Mouse (Mus musculus): ENCODE results near the gene Vrk3. TPM values are rescaled to one million over a fixed set of nuclear protein-coding genes. Genes with fewer than 3 reads are reported as not detected.

Vrk3 gene
- polyA plus RNA-seq, 2 experiments, result 20.4 to 22.2 TPM

DNA sequence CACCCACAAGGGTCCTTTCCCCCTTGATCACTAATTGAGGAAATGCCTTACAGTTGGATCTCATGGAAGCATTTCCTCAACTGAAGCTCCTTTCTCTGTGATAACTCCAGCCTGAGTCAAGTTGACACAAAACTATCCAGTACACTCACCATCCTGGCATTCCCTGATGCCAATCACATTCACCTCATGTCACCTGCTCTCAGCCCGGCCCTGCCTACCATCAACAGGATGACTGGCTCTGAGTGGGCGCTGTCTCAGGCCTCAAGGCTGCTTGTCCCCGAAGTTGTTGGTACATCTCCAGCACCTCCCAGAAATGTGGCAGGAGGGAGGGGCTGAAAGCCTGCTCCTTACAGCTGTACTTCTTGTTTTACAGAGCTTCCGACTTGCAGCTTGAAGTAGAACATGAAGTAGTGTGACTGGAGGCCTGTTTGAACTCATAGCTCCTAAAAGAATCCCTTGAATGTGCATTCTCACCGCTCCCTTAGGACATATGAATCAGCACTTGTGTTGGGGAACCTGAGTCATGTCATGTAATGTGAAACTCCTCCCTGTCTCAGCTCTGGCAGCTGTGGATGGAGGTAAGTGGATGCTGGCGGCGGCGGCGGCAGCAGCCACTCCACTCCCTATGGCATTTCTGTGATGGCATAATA, 28.8 kb downstream of the Vrk3 start:
- Histone ChIP-seq H3K9me3 (ENCODE audit: control insufficient read depth, low read length) (no peaks in the 10 kb centered on the region), H3K9ac (replicated peaks) (0 out of 2 replicates have a peak overlapping the region, but pooled peaks have one; percentile 12), H3K4me2 (ENCODE audit: low read depth) (peak overlapping the region; percentile 39; the same call in 1 of the 2 replicates), H3K4me3 (ENCODE audit: insufficient read depth in 1 of 2, low read depth in 2 of 2, low read length in 2 of 2) (peak overlapping the region in 1 of 2 experiments; percentile 35; a peak in 2 of 4 replicates), H3K27ac (peak overlapping the region; percentile 80), H3K36me3 (replicated peaks; ENCODE audit: control insufficient read depth, insufficient read depth, low read depth) (no peaks in the 10 kb centered on the region; the same call in none of the 2 replicates), H3K4me1 (replicated peaks; ENCODE audit: control insufficient read depth in 2 of 2, insufficient read depth in 2 of 2, low read length in 1 of 2) (peaks cover 20 to 32% of the 10 kb centered on the region in 2 experiments), H3K27me3 (ENCODE audit: control insufficient read depth, insufficient read depth, low read length) (no peaks in the 10 kb centered on the region)
- peak; percentile 44 for ATAC-seq (ENCODE audit: insufficient read depth)
- DNase-seq (ENCODE audit: low read depth in 3 of 3, low spot score in 3 of 3), result peak; percentile 20 to 56 (median 33)
- TF ChIP-seq CTCF (IDR thresholded peaks at IDR 0.05; ENCODE audit: low read depth), result no peak
- TF ChIP-seq EP300 (IDR thresholded peaks at IDR 0.05; ENCODE audit: low read depth), result no peak
- whole genome bisulfite sequencing (ENCODE audit: insufficient replicate concordance), result 83% methylated on average over 9 of the region's 9 CpGs

DNA sequence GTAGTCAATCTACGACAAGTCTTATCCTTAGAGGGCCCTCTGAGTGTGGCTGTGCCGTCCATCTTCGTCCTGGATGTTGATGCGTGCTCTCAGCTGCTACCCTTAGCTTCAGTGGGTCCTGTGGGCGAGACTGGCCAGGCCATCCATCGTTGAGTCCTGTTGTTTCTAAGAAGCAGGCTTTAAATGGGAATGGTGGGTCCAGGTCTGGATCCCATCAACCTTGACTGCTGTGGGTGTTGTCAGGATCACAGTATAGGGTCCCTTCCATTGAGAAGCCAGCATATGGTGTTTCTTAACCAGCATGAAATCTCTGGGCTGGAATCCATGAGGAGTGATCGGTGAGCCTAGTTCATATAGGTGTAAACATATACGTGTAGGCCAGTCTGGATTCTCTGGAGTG, 31.9 kb downstream of the Vrk3 start:
- TF ChIP-seq CTCF (IDR thresholded peaks at IDR 0.05; ENCODE audit: low read depth) (no peak), EP300 (IDR thresholded peaks at IDR 0.05; ENCODE audit: low read depth) (no peak)
- WGBS (ENCODE audit: insufficient replicate concordance), result 72% methylated on average over 8 of the region's 8 CpGs
- Histone ChIP-seq H3K27ac (no peak overlapping the region), H3K4me1 (replicated peaks; ENCODE audit: control insufficient read depth in 2 of 2, insufficient read depth in 2 of 2, low read length in 1 of 2) (peaks cover 2 to 12% of the 10 kb centered on the region in 2 experiments; a peak in 3 of 4 replicates), H3K9me3 (ENCODE audit: control insufficient read depth, low read length) (no peaks in the 10 kb centered on the region), H3K4me2 (ENCODE audit: low read depth) (no peak overlapping the region), H3K9ac (replicated peaks) (no peak overlapping the region), H3K27me3 (ENCODE audit: control insufficient read depth, insufficient read depth, low read length) (no peaks in the 10 kb centered on the region), H3K4me3 (ENCODE audit: insufficient read depth in 1 of 2, low read depth in 2 of 2, low read length in 2 of 2) (no peak overlapping the region), H3K36me3 (replicated peaks; ENCODE audit: control insufficient read depth, insufficient read depth, low read depth) (no peaks in the 10 kb centered on the region)
- ATAC-seq (ENCODE audit: insufficient read depth), result no peak
- DNase-seq (ENCODE audit: low read depth in 3 of 3, low spot score in 3 of 3), result no peak

GRCm38 (mm10) chr7:44789531-44789930, 41.3 kb downstream of the Vrk3 start:
- H3K27me3 ChIP-seq (ENCODE audit: control insufficient read depth, insufficient read depth, low read length), result no peaks in the 10 kb centered on the region; the same call in 1 of the 2 replicates
- 53% methylated on average over 3 of the region's 3 CpGs for WGBS (ENCODE audit: insufficient replicate concordance)
- no peak overlapping the region for H3K4me3 ChIP-seq (ENCODE audit: insufficient read depth in 1 of 2, low read depth in 2 of 2, low read length in 2 of 2)
- no peak overlapping the region for H3K9ac ChIP-seq (replicated peaks)
- TF ChIP-seq EP300 (IDR thresholded peaks at IDR 0.05; ENCODE audit: low read depth) (no peak), CTCF (IDR thresholded peaks at IDR 0.05; ENCODE audit: low read depth) (no peak)
- no peak overlapping the region for H3K4me2 ChIP-seq (ENCODE audit: low read depth)
- H3K9me3 ChIP-seq (ENCODE audit: control insufficient read depth, low read length), result no peaks in the 10 kb centered on the region
- no peak overlapping the region for H3K27ac ChIP-seq
- H3K36me3 ChIP-seq (replicated peaks; ENCODE audit: control insufficient read depth, insufficient read depth, low read depth), result no peaks in the 10 kb centered on the region
- ATAC-seq (ENCODE audit: insufficient read depth), result no peak
- no peaks in the 10 kb centered on the region for H3K4me1 ChIP-seq (replicated peaks; ENCODE audit: control insufficient read depth in 2 of 2, insufficient read depth in 2 of 2, low read length in 1 of 2)
- no peak for DNase-seq (ENCODE audit: low read depth in 3 of 3, low spot score in 3 of 3)

DNA sequence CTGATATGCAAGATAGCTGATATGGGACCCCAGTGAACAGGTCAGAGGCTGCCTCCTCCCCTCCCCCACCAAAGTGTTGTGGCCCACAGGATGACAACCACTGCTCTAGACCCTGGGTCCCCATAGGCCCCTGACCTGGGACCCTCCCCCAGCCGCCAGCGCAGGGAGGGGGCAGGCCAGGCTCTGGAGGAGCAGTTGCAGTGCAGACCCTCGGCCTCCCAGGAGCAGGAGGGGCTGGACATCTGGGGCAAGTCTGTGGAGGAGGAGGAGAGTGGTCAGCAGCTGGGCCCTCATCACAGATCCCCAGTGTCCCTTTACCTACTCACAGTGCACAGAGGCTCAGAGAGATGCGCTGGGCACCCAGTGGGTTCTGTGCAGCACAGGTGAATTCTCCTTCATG, 41.9 kb downstream of the Vrk3 start:
- Histone ChIP-seq H3K9me3 (ENCODE audit: control insufficient read depth, low read length) (no peaks in the 10 kb centered on the region), H3K4me2 (ENCODE audit: low read depth) (no peak overlapping the region), H3K27me3 (ENCODE audit: control insufficient read depth, insufficient read depth, low read length) (no peaks in the 10 kb centered on the region; the same call in 1 of the 2 replicates), H3K9ac (replicated peaks) (no peak overlapping the region), H3K4me1 (replicated peaks; ENCODE audit: control insufficient read depth in 2 of 2, insufficient read depth in 2 of 2, low read length in 1 of 2) (no peaks in the 10 kb centered on the region), H3K4me3 (ENCODE audit: insufficient read depth in 1 of 2, low read depth in 2 of 2, low read length in 2 of 2) (no peak overlapping the region), H3K36me3 (replicated peaks; ENCODE audit: control insufficient read depth, insufficient read depth, low read depth) (no peaks in the 10 kb centered on the region), H3K27ac (no peak overlapping the region)
- DNase-seq (ENCODE audit: low read depth in 3 of 3, low spot score in 3 of 3) (no peak), ATAC-seq (ENCODE audit: insufficient read depth) (no peak)
- no peak for TF ChIP-seq EP300 (IDR thresholded peaks at IDR 0.05; ENCODE audit: low read depth)
- TF ChIP-seq CTCF (IDR thresholded peaks at IDR 0.05; ENCODE audit: low read depth), result no peak
- 56% methylated on average over 4 of the region's 4 CpGs for WGBS (ENCODE audit: insufficient replicate concordance)

- 61% methylated on average over 6 of the region's 6 CpGs for WGBS (ENCODE audit: insufficient replicate concordance)
- no peaks in the 10 kb centered on the region for H3K4me1 ChIP-seq (replicated peaks; ENCODE audit: control insufficient read depth in 2 of 2, insufficient read depth in 2 of 2, low read length in 1 of 2)
- no peak for ATAC-seq (ENCODE audit: insufficient read depth)
- no peaks in the 10 kb centered on the region for H3K36me3 ChIP-seq (replicated peaks; ENCODE audit: control insufficient read depth, insufficient read depth, low read depth)
- TF ChIP-seq CTCF (IDR thresholded peaks at IDR 0.05; ENCODE audit: low read depth), result no peak
- no peak for TF ChIP-seq EP300 (IDR thresholded peaks at IDR 0.05; ENCODE audit: low read depth)
- no peaks in the 10 kb centered on the region; the same call in 1 of the 2 replicates for H3K27me3 ChIP-seq (ENCODE audit: control insufficient read depth, insufficient read depth, low read length)
- no peak overlapping the region for H3K4me3 ChIP-seq (ENCODE audit: insufficient read depth in 1 of 2, low read depth in 2 of 2, low read length in 2 of 2)
- no peak overlapping the region for H3K9ac ChIP-seq (replicated peaks)
- no peak for DNase-seq (ENCODE audit: low read depth in 3 of 3, low spot score in 3 of 3)
- no peaks in the 10 kb centered on the region for H3K9me3 ChIP-seq (ENCODE audit: control insufficient read depth, low read length)
- no peak overlapping the region for H3K4me2 ChIP-seq (ENCODE audit: low read depth)
- no peak overlapping the region for H3K27ac ChIP-seq
Measured at GRCm38 (mm10) chr7:44792781-44793180, 44.6 kb downstream of the Vrk3 start.
